Mouse (Mus musculus): ENCODE measurements at regions not wholly inside any gene's neighbourhood (a gene's known extent, or its start where the extent isn't known, plus 50 kb on each side); places are given as distances from the start of the nearest gene placed in this dataset.

- no peak for DNase-seq
Observed at GRCm38 (mm10) chr4:131100093-131100795, 156.1 kb downstream of the Matn1 start.

- no peak for DNase-seq
Observed at GRCm38 (mm10) chr4:131100796-131101156, 156.6 kb downstream of the Matn1 start.

- DNase-seq: no peak
Observed at GRCm38 (mm10) chr4:131102163-131102562, 158.0 kb downstream of the Matn1 start.

- DNase-seq: peak; percentile 56
Observed at GRCm38 (mm10) chr4:131107127-131107857, 163.1 kb downstream of the Matn1 start.

- DNase-seq: no peak
Observed at GRCm38 (mm10) chr4:131112536-131112935, 168.4 kb downstream of the Matn1 start.

GRCm38 (mm10) chr4:131113727-131114303, 169.6 kb downstream of the Matn1 start:
- DNase-seq: no peak

- DNase-seq: no peak
Observed at GRCm38 (mm10) chr4:131115247-131115646, 171.1 kb downstream of the Matn1 start.

GRCm38 (mm10) chr4:131118586-131118985, 174.4 kb downstream of the Matn1 start:
- peak; percentile 40 for DNase-seq

GRCm38 (mm10) chr4:131119621-131120020, 175.4 kb downstream of the Matn1 start:
- peak; percentile 64 for DNase-seq

- peak; percentile 92 for DNase-seq
Observed at GRCm38 (mm10) chr4:131120680-131121079, 176.5 kb downstream of the Matn1 start.

- no peak for DNase-seq
Observed at GRCm38 (mm10) chr4:131125975-131126374, 181.8 kb downstream of the Matn1 start.

- no peak for DNase-seq
Observed at GRCm38 (mm10) chr4:131126901-131127300, 182.7 kb downstream of the Matn1 start.

- no peak for DNase-seq
Observed at GRCm38 (mm10) chr4:131128646-131129045, 184.5 kb downstream of the Matn1 start.

GRCm38 (mm10) chr4:131132201-131132600, 188.0 kb downstream of the Matn1 start:
- DNase-seq: no peak

GRCm38 (mm10) chr4:131132781-131133180, 188.6 kb downstream of the Matn1 start:
- no peak for DNase-seq

- no peak for DNase-seq
Observed at GRCm38 (mm10) chr4:131135841-131136240, 191.7 kb downstream of the Matn1 start.

GRCm38 (mm10) chr4:131138891-131139290, 194.7 kb downstream of the Matn1 start:
- DNase-seq: no peak

- DNase-seq: no peak
Observed at GRCm38 (mm10) chr4:131141890-131142465, 197.8 kb downstream of the Matn1 start.

GRCm38 (mm10) chr4:131145507-131145906, 201.3 kb downstream of the Matn1 start:
- DNase-seq: no peak

- no peak for DNase-seq
Observed at GRCm38 (mm10) chr4:131148042-131148747, 204.0 kb downstream of the Matn1 start.

GRCm38 (mm10) chr4:131149466-131149865, 205.3 kb downstream of the Matn1 start:
- no peak for DNase-seq

GRCm38 (mm10) chr4:131159712-131160111, 215.5 kb downstream of the Matn1 start:
- DNase-seq: peak; percentile 50

GRCm38 (mm10) chr4:131160135-131160534, 215.9 kb downstream of the Matn1 start:
- no peak for DNase-seq

All from cerebellum, adult 11 months (tissue).